Mouse (Mus musculus): ENCODE measurements around the gene Gm10153.
A peak's percentile ranks its signal among the peaks of the same experiment; 100 is the strongest.
"Not testable (repeated sequence)": the region's sequence is repeated elsewhere in the genome, so short reads cannot be mapped to it uniquely, and the experiment has no call there.

Gm10153 gene

DNA sequence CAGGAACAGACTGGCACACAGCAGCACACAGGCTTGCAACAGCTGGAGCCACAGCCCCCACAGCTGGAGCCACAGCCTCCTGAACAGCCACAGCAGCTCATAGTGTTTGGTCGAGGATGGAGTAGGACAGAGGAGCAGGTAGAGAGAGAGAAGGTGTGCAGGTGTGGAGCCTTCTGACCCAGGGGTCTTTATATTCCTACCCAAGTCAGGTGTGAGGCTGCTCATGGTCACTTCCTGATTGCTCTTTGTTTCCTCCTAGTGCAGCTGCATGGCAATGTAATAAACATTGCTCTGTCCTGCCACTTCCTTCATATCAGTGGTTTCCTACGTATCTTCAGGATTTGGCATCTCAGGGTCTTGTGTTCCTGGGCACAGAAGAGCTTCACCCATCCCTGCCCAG, at the start of gene Gm10153:
Gene Gm10153 (minus strand): TSS at position 101 of the 400 bp plus-strand sequence.
- DNase-seq (ENCODE audit: low spot score): no peak

DNA sequence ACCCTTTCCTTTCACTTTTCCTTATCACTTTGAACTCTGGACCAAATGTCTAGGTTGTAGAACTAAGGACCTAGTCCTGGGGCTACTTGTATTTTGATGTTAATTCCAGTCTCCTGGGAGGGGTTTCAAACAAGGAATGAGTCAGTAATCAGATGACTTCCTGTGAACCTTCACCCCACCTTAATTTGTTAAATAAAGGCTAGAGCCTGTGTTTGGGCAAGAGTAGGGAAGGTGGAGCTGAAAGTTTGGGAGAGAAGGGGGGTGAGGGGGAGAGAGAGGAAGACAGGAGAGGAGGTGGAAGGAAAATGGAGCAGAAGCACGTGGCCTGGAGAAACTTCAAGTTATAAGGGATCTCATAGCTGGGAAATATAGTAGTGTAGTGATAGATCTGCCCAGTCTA, 41.4 kb upstream of the Gm10153 start:
- DNase-seq (ENCODE audit: low spot score): no peak

DNA sequence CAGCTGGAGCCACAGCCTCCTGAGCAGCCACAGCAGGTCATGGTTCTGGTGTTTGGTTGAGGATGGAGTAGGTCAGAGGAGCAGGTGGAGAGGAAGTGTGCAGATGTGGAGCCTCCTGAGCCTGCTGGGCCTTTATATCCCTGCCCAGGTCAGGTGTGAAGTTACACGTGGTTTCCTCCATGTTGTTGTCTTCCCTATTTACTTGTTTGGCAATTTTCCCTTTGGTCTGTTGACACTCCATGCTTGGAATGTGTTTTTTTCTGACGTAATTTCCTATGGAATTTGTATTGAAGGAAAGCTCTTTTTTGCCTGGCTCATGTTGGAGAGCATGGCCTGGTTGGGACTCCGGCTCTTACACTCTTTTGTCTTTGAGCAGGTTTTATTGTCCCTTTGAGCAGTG, 39.7 kb upstream of the Gm10153 start, which contains the start of gene Krtap5-5:
Gene Krtap5-5 (minus strand): TSS at position 101 of the 400 bp plus-strand sequence.
- not testable (repeated sequence) for DNase-seq (ENCODE audit: low spot score)

DNA sequence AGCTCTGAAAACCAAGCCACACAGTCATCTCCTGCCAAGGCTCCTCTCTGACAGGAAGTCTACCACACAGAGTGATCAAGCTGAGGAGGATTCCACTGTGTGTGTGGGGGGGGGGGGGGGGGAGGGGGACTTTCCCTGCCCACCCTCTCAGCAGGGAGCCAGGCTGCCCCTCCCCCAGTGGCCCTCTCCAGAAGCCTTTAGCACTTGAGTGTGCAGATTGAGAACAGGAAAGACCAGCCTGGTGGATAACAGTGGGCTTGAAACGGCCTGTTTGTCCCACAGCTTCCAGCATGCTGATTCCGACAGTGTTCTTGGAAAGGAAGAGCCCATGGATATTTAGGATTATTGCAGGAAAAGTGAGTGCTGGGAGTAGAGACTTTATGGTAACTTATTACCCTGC, 34.3 kb upstream of the Gm10153 start:
- no peak for DNase-seq (ENCODE audit: low spot score)

DNA sequence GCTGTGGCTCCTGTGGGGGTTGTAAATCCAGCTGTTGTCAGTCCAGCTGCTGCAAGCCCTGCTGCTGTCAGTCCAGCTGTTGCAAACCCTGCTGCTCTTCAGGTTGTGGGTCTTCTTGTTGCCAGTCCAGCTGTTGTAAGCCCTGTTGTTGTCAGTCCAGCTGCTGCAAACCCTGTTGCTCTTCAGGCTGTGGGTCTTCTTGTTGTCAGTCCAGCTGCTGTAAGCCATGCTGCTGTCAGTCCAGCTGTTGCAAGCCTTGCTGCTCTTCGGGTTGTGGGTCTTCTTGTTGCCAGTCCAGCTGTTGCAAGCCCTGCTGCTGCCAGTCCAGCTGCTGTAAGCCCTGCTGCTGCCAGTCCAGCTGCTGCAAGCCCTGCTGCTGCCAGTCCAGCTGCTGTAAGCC, 21.9 kb upstream of the Gm10153 start:
- DNase-seq (ENCODE audit: low spot score): not testable (repeated sequence)

DNA sequence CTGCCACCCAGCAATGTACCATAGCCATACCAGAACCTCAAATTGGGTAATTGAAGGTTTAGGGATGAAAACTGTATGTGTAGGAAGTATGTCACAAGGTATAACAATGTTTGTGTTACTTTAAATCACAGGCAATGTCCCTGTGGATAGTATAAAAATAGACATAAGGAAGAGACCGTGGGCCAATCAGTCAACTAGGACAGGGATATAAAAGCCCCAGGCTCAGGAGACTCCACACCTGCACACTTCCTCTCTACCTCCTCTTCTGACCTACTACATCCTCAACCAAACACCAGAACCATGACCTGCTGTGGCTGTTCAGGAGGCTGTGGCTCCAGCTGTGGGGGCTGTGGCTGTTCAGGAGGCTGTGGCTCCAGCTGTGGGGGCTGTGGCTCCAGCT, 21.4 kb upstream of the Gm10153 start, which contains the start of gene Gm7579:
Gene Gm7579 (plus strand): TSS at position 301 of the 400 bp plus-strand sequence.
- DNase-seq (ENCODE audit: low spot score): no peak

DNA sequence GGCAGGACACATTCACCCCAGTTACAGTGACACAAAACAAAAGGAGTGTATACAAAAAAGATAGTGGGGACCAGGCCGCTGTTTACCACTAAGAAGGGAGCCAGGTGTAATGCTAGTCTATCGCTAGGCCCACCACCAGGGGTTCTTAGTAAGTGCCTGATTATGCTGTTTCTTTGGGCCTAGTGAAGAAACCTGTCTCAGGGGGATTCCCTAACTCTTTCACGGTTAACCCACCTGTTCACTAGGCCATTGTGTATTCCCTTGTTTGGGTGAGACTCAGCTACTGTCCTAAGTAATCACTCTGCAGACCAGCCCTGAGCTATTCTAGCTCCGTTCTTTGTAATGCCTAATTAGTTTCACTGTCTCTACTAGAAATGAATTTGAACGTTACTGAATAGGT, 16.7 kb upstream of the Gm10153 start:
- DNase-seq (ENCODE audit: low spot score): not testable (repeated sequence)

DNA sequence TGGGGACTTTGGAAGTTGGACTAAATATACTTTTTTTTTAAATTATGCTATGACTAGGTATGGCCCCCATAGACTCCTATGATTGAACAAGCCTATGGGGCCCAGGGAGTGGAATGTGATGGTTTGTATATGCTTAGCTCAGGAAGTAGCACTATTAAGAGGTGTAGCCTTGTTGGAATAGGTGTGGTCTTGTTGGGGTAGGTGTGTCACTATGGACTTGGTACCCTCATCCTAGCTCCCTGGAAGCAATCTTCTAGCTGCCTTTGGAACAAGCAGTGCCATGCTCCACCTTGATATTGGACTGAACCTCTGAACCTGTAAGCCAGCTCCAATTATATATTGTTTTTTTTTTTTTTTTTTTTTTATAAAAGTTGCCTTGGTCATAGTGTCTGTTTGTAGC, 15.3 kb upstream of the Gm10153 start:
- no peak for DNase-seq (ENCODE audit: low spot score)

DNA sequence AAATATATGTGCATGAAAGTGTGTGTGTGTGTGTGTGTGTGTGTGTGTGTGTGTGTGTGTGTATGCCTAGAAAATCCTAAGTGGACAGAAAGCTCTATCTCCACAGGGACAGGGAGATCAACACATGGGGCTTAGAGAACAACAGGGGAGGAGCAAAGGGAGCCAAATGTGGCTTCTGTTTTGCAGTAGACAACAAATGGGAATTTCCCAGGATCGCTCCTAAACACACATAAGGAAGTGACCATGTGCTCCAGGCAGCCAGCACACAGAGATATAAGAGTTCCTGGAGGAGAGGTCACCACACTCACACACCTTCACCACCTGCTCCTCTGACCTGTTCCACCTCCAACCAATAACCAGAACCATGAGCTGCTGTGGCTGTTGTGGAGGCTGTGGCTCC, 10.9 kb upstream of the Gm10153 start, which contains the start of gene Krtap5-3:
Gene Krtap5-3 (plus strand): TSS at position 301 of the 400 bp plus-strand sequence.
- no peak for DNase-seq (ENCODE audit: low spot score)

DNA sequence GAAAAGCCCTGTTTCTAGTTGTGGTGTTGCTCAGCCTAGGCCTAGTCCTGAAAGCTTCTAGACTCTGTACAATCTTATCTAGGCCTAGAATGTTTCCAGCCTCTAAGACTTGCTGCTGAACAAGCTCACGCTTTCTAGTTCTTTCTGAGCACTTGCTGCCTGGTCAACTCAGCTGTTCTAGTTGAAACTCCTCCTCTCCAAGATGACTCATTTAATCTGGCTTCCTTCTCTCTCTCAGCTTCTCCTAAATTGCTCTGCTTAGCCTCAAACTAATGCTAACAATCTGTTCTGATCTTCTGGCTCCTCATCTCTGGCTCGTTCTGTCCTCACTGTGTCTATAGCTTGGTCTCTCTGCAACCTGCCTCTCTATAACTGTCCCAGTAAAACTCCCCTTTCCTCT, 8.6 kb upstream of the Gm10153 start:
- DNase-seq (ENCODE audit: low spot score): no peak

DNA sequence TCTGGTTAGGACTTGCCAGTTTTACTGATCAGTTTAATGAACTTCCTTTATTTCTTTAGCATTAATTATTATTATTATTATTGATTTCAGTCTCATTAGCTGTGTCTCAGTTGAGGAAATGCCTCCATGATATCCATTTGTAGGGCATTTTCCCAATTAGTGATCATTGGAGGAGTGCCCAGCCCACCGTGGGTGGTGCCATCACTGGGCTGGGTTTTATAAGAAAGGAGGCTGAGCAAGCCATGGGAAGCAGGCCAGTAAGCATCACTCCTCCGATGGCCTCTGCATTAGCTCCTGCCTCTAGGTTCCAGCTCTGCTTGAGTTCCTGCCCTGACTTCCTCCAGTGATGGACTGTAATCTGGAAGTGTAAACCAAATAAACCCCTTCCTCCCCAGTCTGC, 2.0 kb downstream of the Gm10153 start:
- no peak for DNase-seq (ENCODE audit: low spot score)

DNA sequence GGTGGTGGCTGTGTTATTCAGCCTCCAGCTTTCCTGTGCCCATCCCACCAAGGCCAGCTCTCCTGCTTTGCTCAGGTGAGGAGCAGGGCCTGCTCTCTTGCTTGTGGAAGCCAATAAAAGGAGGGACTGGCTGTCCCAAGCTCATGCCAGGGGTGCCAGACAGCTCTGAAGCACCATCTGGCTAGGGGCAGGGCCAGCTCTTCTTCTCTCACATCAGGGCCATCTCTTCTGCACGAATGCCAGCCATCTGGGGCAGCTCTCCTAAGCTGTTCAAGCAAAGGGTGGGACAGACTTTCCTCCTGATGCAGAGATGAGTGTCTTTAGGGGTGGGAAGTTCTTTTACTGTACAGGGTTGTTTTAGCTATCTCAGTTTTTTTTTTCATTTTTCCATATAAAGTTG, 9.2 kb downstream of the Gm10153 start:
- no peak for DNase-seq (ENCODE audit: low spot score)

DNA sequence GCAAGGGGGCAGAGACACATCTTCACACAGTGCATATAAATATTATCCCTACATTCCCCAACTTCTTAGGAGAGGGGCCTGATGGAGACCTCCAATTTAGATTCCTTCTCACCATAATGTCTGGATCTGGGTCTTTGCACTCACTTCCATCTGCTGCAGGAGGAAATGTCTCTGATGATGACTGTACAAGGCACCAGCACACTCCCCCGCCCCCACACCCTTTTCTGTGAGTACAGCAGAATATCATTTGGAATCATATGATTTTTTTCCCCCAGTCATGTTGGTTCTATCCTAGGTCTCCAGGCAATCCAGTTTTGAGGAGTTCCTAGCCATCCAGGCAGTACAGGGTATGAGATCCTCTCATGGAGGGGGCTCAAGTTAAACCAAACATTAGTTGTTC, 11.5 kb downstream of the Gm10153 start:
- DNase-seq (ENCODE audit: low spot score): no peak

DNA sequence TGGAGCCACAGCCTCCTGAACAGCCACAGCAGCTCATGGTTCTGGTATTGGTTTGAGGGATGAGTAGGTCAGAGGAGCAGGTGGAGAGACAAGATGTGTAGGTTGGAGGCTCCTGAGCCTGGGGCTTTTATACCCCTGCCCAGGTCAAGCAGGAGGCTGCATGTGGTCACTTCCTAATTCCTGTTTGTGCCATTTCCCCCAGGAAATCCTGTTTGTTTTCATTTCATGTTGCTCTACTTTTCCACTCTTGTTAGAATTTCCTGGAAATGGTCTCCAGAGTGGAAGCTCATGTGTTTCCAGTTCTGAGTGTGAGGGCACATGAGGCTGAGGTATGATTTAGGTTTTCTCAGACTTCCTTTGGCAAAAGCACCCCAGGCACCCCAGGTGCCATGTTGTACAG, 14.3 kb downstream of the Gm10153 start, which contains the start of gene Krtap5-2:
Gene Krtap5-2 (minus strand): TSS at position 101 of the 400 bp plus-strand sequence.
- not testable (repeated sequence) for DNase-seq (ENCODE audit: low spot score)

DNA sequence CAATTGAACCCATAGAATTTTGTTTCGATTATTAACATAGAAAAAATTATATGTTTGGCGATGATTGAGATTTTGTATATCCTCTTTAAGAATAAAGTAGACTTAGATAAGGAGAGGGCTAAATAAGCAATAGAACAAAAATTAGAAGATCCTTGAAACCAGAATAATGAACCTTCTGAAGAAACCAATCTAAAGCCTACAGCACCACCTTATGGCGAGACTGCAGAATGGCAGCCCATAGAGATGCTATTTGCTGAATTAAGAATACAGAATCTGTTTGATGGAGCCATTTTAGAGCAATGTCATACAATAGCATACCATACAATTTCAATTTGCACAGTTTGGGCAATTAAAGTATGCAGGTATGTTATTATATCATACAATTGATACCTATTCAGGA, 20.4 kb downstream of the Gm10153 start:
- no peak for DNase-seq (ENCODE audit: low spot score)

DNA sequence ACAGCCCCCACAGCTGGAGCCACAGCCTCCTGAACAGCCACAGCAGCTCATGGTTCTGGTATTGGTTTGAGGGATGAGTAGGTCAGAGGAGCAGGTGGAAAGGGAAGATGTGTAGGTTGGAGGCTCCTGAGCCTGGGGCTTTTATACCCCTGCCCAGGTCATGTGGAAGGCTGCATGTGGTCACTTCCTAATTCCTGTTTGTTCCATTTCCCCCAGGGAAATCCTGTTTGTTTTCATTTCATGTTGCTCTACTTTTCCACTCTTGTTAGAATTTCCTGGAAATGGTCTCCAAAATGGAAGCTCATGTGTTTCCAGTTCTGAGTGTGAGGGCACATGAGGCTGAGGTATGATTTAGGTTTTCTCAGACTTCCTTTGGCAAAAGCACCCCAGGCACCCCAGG, 24.6 kb downstream of the Gm10153 start, which contains the start of gene Gm4553:
Gene Gm4553 (minus strand): TSS at position 101 of the 400 bp plus-strand sequence.
- not testable (repeated sequence) for DNase-seq (ENCODE audit: low spot score)

DNA sequence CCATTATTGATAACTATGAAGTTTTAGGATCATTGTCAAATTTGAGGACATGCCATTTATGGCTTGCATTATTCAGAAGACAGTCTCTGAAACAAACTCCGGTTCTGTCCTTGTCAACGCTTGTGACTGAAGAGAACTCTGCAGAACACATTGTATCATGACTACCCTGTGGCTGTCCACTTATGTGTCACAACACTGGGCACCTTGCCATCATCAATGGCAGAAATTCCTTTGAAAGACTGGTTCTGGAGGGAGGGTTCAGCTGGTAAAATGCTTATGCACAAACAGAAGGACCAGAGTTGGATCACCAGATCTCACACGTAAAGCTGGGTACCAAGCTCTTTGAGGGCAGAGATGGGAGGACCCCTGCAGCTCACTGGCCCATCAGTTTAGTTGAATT, 30.8 kb downstream of the Gm10153 start:
- no peak for DNase-seq (ENCODE audit: low spot score)

DNA sequence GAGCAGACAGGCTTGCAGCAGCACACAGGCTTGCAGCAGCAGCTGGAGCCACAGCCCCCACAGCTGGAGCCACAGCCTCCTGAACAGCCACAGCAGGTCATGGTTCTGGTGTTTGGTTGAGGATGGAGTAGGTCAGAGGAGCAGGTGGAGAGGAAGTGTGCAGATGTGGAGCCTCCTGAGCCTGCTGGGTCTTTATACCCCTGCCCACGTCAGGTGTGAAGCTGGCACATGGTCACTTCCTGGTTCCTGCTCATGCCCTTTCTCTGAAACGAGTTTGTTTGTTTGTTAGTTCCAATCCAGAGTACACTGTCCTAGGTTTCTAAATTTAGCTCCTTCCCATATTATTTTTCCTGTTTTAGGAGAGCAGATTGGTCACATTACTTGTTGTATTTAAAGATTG, 33.2 kb downstream of the Gm10153 start, which contains the start of gene Gm29735:
Gene Gm29735 (minus strand): TSS at position 101 of the 400 bp plus-strand sequence.
- DNase-seq (ENCODE audit: low spot score): not testable (repeated sequence)

DNA sequence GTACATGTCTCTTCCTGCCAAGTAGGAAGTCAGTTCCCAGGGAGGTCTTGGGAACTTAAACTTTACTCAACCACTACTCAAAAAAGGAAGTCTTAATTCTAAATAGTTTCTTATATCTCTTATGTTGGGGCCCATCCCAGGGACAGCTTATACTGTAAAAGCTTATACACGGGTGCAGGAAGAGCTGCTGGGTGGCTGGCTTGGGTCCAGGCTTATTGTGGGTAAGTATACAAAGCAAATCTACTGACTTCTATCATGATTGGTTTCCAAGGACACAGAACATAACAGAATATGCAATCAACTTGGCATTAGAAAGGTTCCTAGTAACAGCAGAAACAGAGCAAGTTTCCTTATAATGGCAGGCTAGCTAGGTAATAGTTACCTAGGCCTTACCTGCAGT, 34.9 kb downstream of the Gm10153 start:
- no peak for DNase-seq (ENCODE audit: low spot score)

DNA sequence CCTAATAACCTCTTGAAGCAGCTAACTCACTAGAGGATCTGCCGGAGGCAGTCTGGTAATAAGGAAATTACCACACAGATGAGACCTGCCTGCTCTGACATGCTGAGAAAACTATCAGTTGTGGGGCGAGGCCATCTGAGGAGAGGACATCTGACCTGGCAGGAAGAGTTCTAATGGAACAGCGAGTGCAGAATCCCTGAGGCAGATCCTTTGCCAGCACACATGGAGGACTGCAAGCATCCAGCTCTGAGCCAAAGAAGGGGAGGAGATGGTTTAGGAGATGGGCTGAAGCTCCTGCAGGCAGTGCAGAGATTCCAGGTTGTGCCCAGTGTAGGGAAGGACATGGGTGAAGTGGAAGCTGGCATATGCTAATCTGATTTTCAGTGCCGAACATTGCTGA, 38.0 kb downstream of the Gm10153 start:
- DNase-seq (ENCODE audit: low spot score): no peak

DNA sequence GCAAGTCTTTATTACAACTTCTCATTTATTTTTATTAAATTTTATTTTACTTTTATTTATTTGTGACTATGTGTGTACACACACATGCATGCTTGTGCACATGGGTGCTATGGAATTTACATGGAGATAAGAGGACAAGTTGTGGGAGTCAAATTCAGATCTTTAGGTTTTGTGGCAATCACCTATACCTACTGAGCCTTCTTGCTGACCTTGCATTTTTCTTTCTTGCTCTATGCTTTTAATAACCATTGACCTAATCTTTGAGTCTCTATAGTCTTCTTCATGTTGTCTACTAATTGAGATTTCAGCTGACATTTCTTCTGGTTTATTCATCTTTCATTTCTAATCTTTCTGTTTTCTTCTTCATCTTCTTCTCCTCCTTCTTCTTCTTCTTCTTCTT, 41.6 kb downstream of the Gm10153 start:
- no peak for DNase-seq (ENCODE audit: low spot score)

DNA sequence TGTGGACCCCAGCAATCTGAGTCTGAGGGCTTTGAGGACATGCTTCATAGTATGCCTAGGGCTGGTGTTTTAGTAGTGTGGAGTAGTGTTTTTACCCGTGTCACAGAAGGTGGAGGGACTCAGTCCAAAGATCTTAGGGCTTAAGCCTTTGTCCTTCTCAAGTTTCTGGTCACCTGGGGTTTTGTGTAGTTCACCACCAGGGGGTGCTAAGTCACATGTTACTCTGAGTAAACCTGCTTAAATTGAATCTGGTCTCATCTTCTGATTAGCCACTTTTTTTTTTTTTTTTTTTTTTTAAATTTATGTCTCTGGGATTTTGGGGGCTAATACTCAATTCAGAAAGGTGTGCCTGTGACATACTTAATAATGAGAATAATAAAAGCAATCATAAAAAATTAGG, 44.2 kb downstream of the Gm10153 start:
- peak; percentile 15 for DNase-seq (ENCODE audit: low spot score)

DNA sequence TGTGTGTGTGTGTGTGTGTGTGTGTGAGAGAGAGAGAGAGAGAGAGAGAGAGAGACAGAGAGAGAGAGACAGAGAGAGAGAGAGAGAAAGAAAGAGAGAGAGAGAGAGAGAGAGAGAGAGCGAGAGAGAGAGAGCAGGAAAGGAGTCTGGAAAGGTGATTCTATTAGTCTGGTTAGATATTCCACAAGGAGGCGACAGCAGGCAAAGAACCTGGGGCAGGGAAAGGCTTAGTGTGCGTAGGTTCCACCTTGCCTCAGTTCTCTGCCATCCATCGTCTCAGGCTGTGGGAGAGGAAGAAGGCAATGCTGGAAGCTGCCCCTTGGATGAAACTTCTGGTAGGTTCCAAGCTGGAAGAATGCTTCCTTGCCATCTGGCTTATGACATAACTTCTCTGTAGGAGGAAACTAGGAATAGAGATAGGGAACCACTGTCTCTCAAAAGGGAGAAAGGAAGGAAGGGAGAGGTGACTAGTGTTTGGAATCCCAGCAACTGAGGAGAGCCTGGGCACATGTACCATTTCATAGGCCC, 44.7 kb downstream of the Gm10153 start:
- no peak for DNase-seq (ENCODE audit: low spot score)

DNA sequence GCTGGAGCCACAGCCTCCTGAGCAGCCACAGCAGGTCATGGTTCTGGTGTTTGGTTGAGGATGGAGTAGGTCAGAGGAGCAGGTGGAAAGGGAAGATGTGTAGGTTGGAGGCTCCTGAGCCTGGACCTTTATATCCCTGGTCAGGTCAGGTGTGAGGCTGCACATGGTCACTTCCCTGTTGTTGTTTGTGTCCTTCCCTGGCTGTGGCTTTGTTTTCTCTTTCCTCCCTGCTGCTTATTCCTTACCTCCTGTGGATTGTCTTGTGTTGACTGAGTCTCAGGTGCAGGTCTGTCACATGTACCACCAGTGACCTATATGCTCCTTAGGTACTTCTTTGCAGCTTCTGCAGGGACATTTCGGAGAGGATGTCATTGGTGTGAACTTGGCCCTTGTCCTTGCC, 45.7 kb downstream of the Gm10153 start, which contains the start of gene Gm45337:
Gene Gm45337 (minus strand): TSS at position 101 of the 400 bp plus-strand sequence.
- no peak for DNase-seq (ENCODE audit: low spot score)

All from testis, postnatal 14 days (tissue).